Mouse (Mus musculus) bone marrow macrophage, adult 2 months (primary cell): Measurements from ENCODE around the gene Gabbr2.

Source experiments
- CTCF ChIP-seq: IDR thresholded peaks from 2 replicates; pipeline ENCODE4 v1.5.1; 2012; ENCODE audit warnings: low read depth, mild to moderate bottlenecking, low read length, moderate library complexity
- POLR2A ChIP-seq: IDR thresholded peaks from 2 replicates; pipeline ENCODE4 v1.6.1; 2012; ENCODE audit warnings: mild to moderate bottlenecking, low read depth, low read length, borderline replicate concordance

DNA sequence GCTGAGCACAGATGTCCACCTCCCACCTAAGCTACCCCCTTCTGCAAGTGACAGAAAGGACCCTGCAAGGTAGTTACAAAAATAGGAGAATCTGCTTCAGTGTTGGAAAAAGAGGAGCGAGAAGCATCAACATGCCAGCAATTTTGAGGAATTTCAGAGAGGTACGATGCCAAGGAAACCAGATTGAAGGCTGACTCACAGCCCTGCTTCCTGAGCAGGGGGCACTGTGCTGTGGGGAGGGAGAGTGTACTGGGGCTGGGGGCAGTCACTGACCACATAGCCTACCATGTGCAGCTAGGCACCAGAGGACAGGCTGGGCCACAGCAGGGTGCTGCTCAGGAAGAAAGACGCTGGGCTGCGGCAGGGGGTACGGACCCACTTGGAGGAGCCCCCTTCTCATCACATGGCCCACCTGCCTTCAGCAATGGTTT, 163.5 kb downstream of the Gabbr2 start:
- TF ChIP-seq CTCF, result no peak
- no peak for TF ChIP-seq POLR2A
